Mouse (Mus musculus): Measurements from ENCODE around the gene Usp5. TPM values are rescaled to one million over a fixed set of nuclear protein-coding genes. Genes with fewer than 3 reads are reported as not detected.

The Usp5 gene
- polyA plus RNA-seq, 1 experiment from 2014 or later: 174 TPM

- Histone ChIP-seq H3K4me3 (ENCODE audit: low read length) (no peak overlapping the region), H3K27me3 (ENCODE audit: insufficient read depth, low read length) (no peaks in the 10 kb centered on the region), H3K9ac (replicated peaks; ENCODE audit: low read length) (no peak overlapping the region), H3K9me3 (ENCODE audit: low read length) (no peaks in the 10 kb centered on the region), H3K27ac (ENCODE audit: low read length) (no peak overlapping the region), H3K36me3 (ENCODE audit: insufficient read depth, low read length) (no peaks in the 10 kb centered on the region), H3K4me2 (replicated peaks; ENCODE audit: low read depth, low read length) (no peak overlapping the region), H3K4me1 (ENCODE audit: insufficient read depth, low read length) (peaks cover 13% of the 10 kb centered on the region; the same call in 1 of the 2 replicates)
- ATAC-seq (ENCODE audit: low FRiP score, low TSS enrichment): no peak
- 65% methylated on average over 3 of the region's 3 CpGs for WGBS
Observed at GRCm38 (mm10) chr6:124791911-124792310, 37.4 kb downstream of the Usp5 start.

DNA sequence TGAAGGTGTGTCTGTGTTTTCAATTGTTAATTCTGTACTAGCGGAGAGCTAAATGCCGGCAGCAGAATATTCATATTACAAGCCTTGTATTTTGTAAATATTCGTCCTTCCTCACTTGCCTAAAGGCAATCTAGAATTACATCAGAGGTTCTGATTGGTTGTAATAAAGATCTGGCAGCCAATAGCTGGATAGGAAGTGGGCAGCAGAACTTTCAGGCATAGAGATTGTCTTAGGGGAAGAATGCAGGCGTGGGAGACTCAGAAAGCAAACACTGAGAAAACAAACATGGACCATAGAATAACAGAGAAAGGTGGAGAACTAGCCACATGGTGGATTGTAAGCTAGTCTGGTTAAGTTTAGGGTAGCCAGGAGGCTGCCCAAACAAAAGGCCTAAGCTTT is 39.2 kb downstream of the Usp5 start:
- peak overlapping the region; percentile 41; the same call in 1 of the 2 replicates for H3K27ac ChIP-seq (ENCODE audit: low read length)
- no peaks in the 10 kb centered on the region for H3K36me3 ChIP-seq (ENCODE audit: insufficient read depth, low read length)
- no peak overlapping the region for H3K9ac ChIP-seq (replicated peaks; ENCODE audit: low read length)
- no peak overlapping the region for H3K4me3 ChIP-seq (ENCODE audit: low read length)
- 28% methylated on average over 4 of the region's 4 CpGs for WGBS
- H3K4me2 ChIP-seq (replicated peaks; ENCODE audit: low read depth, low read length): no peak overlapping the region
- no peaks in the 10 kb centered on the region for H3K27me3 ChIP-seq (ENCODE audit: insufficient read depth, low read length)
- no peaks in the 10 kb centered on the region for H3K9me3 ChIP-seq (ENCODE audit: low read length)
- H3K4me1 ChIP-seq (ENCODE audit: insufficient read depth, low read length): 0 out of 2 replicates have a peak, but pooled peaks cover 5% of the 10 kb centered on the region
- 0 out of 2 replicates have a peak, but pooled peaks have one; percentile 59 for ATAC-seq (ENCODE audit: low FRiP score, low TSS enrichment)

- Histone ChIP-seq H3K27me3 (ENCODE audit: insufficient read depth, low read length) (no peaks in the 10 kb centered on the region), H3K9me3 (ENCODE audit: low read length) (no peaks in the 10 kb centered on the region), H3K9ac (replicated peaks; ENCODE audit: low read length) (no peak overlapping the region), H3K4me3 (ENCODE audit: low read length) (no peak overlapping the region), H3K4me2 (replicated peaks; ENCODE audit: low read depth, low read length) (no peak overlapping the region), H3K27ac (ENCODE audit: low read length) (peak overlapping the region; percentile 15; the same call in 1 of the 2 replicates), H3K4me1 (ENCODE audit: insufficient read depth, low read length) (0 out of 2 replicates have a peak, but pooled peaks cover 5% of the 10 kb centered on the region), H3K36me3 (ENCODE audit: insufficient read depth, low read length) (no peaks in the 10 kb centered on the region)
- ATAC-seq (ENCODE audit: low FRiP score, low TSS enrichment): no peak
- WGBS: 77% methylated on average over 4 of the region's 4 CpGs
Observed at GRCm38 (mm10) chr6:124789519-124789918, 39.8 kb downstream of the Usp5 start.

DNA sequence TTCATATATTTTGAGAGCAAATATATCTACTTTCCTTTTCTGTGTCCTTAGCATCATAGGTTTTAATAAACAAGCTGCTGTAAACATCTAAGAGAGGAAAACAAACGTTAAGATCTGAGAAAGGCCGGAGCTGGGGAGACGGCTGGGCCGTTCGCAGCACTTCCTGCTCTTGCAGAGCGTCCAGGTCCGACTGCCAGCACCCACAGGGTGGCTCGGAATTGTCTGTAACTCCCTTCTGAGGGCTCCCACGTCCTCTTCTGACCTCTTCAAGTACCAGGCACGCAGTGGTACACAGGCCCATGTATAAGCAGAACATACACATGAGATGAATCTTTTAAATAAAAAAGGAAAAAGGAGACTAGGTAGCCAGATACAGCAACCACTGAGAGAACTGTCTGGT is 41.6 kb downstream of the Usp5 start:
- Histone ChIP-seq H3K4me2 (replicated peaks; ENCODE audit: low read depth, low read length) (no peak overlapping the region), H3K9ac (replicated peaks; ENCODE audit: low read length) (no peak overlapping the region), H3K27ac (ENCODE audit: low read length) (no peak overlapping the region), H3K9me3 (ENCODE audit: low read length) (no peaks in the 10 kb centered on the region), H3K4me3 (ENCODE audit: low read length) (no peak overlapping the region), H3K36me3 (ENCODE audit: insufficient read depth, low read length) (no peaks in the 10 kb centered on the region), H3K27me3 (ENCODE audit: insufficient read depth, low read length) (no peaks in the 10 kb centered on the region), H3K4me1 (ENCODE audit: insufficient read depth, low read length) (peaks cover 6% of the 10 kb centered on the region; the same call in 1 of the 2 replicates)
- WGBS: 69% methylated on average over 10 of the region's 10 CpGs
- no peak for ATAC-seq (ENCODE audit: low FRiP score, low TSS enrichment)

- Histone ChIP-seq H3K4me2 (replicated peaks; ENCODE audit: low read depth, low read length) (no peak overlapping the region), H3K4me3 (ENCODE audit: low read length) (no peak overlapping the region), H3K9me3 (ENCODE audit: low read length) (no peaks in the 10 kb centered on the region), H3K27ac (ENCODE audit: low read length) (no peak overlapping the region), H3K27me3 (ENCODE audit: insufficient read depth, low read length) (no peaks in the 10 kb centered on the region), H3K4me1 (ENCODE audit: insufficient read depth, low read length) (peaks cover 11% of the 10 kb centered on the region; the same call in 1 of the 2 replicates), H3K36me3 (ENCODE audit: insufficient read depth, low read length) (no peaks in the 10 kb centered on the region), H3K9ac (replicated peaks; ENCODE audit: low read length) (no peak overlapping the region)
- ATAC-seq (ENCODE audit: low FRiP score, low TSS enrichment): no peak
- 42% methylated on average over 8 of the region's 8 CpGs for WGBS
Observed at GRCm38 (mm10) chr6:124786756-124787420, 42.4 kb downstream of the Usp5 start.

GRCm38 (mm10) chr6:124782436-124782835 is 46.8 kb downstream of the Usp5 start:
- no peaks in the 10 kb centered on the region for H3K36me3 ChIP-seq (ENCODE audit: insufficient read depth, low read length)
- H3K4me2 ChIP-seq (replicated peaks; ENCODE audit: low read depth, low read length): peak overlapping the region; percentile 39
- ATAC-seq (ENCODE audit: low FRiP score, low TSS enrichment): 0 out of 2 replicates have a peak, but pooled peaks have one; percentile 36
- H3K9ac ChIP-seq (replicated peaks; ENCODE audit: low read length): no peak overlapping the region
- peaks cover 21% of the 10 kb centered on the region for H3K4me1 ChIP-seq (ENCODE audit: insufficient read depth, low read length)
- peak overlapping the region; percentile 18; the same call in 1 of the 2 replicates for H3K4me3 ChIP-seq (ENCODE audit: low read length)
- no peaks in the 10 kb centered on the region for H3K9me3 ChIP-seq (ENCODE audit: low read length)
- H3K27ac ChIP-seq (ENCODE audit: low read length): no peak overlapping the region
- no peaks in the 10 kb centered on the region for H3K27me3 ChIP-seq (ENCODE audit: insufficient read depth, low read length)
- 27% methylated on average over 6 of the region's 6 CpGs for WGBS

- Histone ChIP-seq H3K9me3 (ENCODE audit: low read length) (no peaks in the 10 kb centered on the region), H3K4me3 (ENCODE audit: low read length) (no peak overlapping the region), H3K27ac (ENCODE audit: low read length) (no peak overlapping the region), H3K36me3 (ENCODE audit: insufficient read depth, low read length) (no peaks in the 10 kb centered on the region), H3K4me1 (ENCODE audit: insufficient read depth, low read length) (peaks cover 21% of the 10 kb centered on the region), H3K4me2 (replicated peaks; ENCODE audit: low read depth, low read length) (no peak overlapping the region), H3K9ac (replicated peaks; ENCODE audit: low read length) (no peak overlapping the region), H3K27me3 (ENCODE audit: insufficient read depth, low read length) (no peaks in the 10 kb centered on the region)
- WGBS: 84% methylated on average over 7 of the region's 7 CpGs
- no peak for ATAC-seq (ENCODE audit: low FRiP score, low TSS enrichment)
Observed at GRCm38 (mm10) chr6:124780917-124781316, 48.4 kb downstream of the Usp5 start.

- Histone ChIP-seq H3K4me2 (replicated peaks; ENCODE audit: low read depth, low read length) (peak overlapping the region; percentile 70), H3K9me3 (ENCODE audit: low read length) (no peaks in the 10 kb centered on the region), H3K27me3 (ENCODE audit: insufficient read depth, low read length) (no peaks in the 10 kb centered on the region), H3K27ac (ENCODE audit: low read length) (no peak overlapping the region), H3K4me1 (ENCODE audit: insufficient read depth, low read length) (peaks cover 21% of the 10 kb centered on the region), H3K9ac (replicated peaks; ENCODE audit: low read length) (peak overlapping the region; percentile 60), H3K36me3 (ENCODE audit: insufficient read depth, low read length) (no peaks in the 10 kb centered on the region), H3K4me3 (ENCODE audit: low read length) (peak overlapping the region; percentile 45)
- WGBS: 6% methylated on average over 10 of the region's 10 CpGs
- ATAC-seq (ENCODE audit: low FRiP score, low TSS enrichment): 0 out of 2 replicates have a peak, but pooled peaks have one; percentile 21
Observed at GRCm38 (mm10) chr6:124779984-124780416, 49.3 kb downstream of the Usp5 start.

DNA sequence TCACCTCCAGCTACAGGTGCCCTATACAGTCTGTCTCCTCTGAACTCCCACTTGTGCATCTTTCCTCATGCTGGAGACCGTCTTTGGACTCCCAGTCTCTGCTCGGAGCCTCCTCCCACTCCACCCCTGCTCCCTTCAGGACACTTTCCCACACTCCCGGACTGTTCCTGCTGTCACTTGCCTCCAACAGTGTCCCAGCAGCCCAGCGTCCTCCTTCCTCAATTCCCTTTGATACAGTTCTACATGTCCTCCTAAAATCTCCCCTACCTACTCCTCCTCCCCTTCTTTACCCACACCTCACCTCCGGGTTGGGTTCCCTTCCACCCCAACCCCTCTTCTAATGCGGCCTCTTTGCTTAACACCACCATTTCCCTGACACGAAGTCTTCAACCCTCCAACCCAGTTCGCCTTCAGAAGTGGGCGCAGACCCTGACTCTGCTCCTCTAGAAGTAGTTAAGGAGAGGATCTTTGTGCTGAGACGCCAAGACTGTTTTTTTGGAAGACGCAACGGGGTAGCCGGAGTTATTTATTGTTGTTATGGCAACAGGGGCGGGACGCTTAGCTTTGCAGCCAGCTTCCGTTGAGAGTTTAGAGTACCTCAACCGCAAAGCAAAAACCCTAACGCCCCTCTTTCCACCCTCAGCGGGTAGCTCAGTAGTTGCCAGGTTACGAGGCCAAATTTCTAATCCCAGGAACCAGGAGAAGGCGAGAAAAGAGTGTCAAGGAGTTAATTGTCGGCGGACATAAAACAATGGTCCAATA is 49.9 kb downstream of the Usp5 start, which contains the start of gene Lrrc23:
Gene Lrrc23 (minus strand): TSS at position 506 of the 762 bp plus-strand sequence.
- Histone ChIP-seq H3K4me1 (ENCODE audit: insufficient read depth, low read length) (peaks cover 21% of the 10 kb centered on the region), H3K27me3 (ENCODE audit: insufficient read depth, low read length) (no peaks in the 10 kb centered on the region), H3K4me2 (replicated peaks; ENCODE audit: low read depth, low read length) (peak within 1 kb of the TSS; percentile 70), H3K4me3 (ENCODE audit: low read length) (peak within 1 kb of the TSS; percentile 45), H3K36me3 (ENCODE audit: insufficient read depth, low read length) (no peaks in the 10 kb centered on the region), H3K9me3 (ENCODE audit: low read length) (no peaks in the 10 kb centered on the region), H3K9ac (replicated peaks; ENCODE audit: low read length) (peak within 1 kb of the TSS; percentile 60), H3K27ac (ENCODE audit: low read length) (no peak within 1 kb of the TSS)
- ATAC-seq (ENCODE audit: low FRiP score, low TSS enrichment): peak; percentile 46
- 3% methylated on average over 23 of the region's 23 CpGs for WGBS
